Mouse (Mus musculus) stomach, postnatal 0 days (tissue): ENCODE results near the gene Skida1. TPM values are rescaled to one million over a fixed set of nuclear protein-coding genes. Genes with fewer than 3 reads are reported as not detected.

Source experiments
- ATAC-seq: fragments of 200-750 bp; cut with Nextera tagmentation; 2 replicates; pipeline ENCODE4 v1.8.0; 2017; ENCODE audit not compliant: low FRiP score, low TSS enrichment
- DNase-seq: peaks from one replicate; pipeline ENCODE4 v3.0.0-alpha.2; 2016; ENCODE audit warnings: low spot score
- H3K27ac ChIP-seq: fragments of 300-500 bp; sonication (generic); replicated peaks from 2 replicates; pipeline ENCODE4 v1.5.1; 2014; ENCODE audit warnings: mild to moderate bottlenecking, control low read depth
- H3K27me3 ChIP-seq: fragments of 300-500 bp; sonication (generic); 2 replicates; pipeline ENCODE4 v1.6.1; 2014; ENCODE audit warnings: low read length; ENCODE audit not compliant: control insufficient read depth, insufficient read depth
- H3K36me3 ChIP-seq: fragments of 300-500 bp; sonication (generic); 2 replicates; pipeline ENCODE4 v1.6.1; 2014; ENCODE audit warnings: low read length, mixed read lengths; ENCODE audit not compliant: control insufficient read depth, insufficient read depth
- H3K4me1 ChIP-seq: fragments of 300-500 bp; sonication (generic); replicated peaks from 2 replicates; pipeline ENCODE4 v1.6.1; 2014; ENCODE audit warnings: antibody characterized with exemption; ENCODE audit not compliant: control insufficient read depth, insufficient read depth
- H3K4me2 ChIP-seq: fragments of 300-500 bp; sonication (generic); replicated peaks from 2 replicates; pipeline ENCODE4 v1.6.1; 2014; ENCODE audit warnings: low read depth, mild to moderate bottlenecking, control low read depth, moderate library complexity
- H3K4me3 ChIP-seq: fragments of 300-500 bp; sonication (generic); 2 replicates; pipeline ENCODE4 v1.5.1; 2014; ENCODE audit warnings: low read depth, low read length, control low read depth
- H3K9ac ChIP-seq: fragments of 300-500 bp; sonication (generic); 2 replicates; pipeline ENCODE4 v1.6.1; 2014; ENCODE audit warnings: mild to moderate bottlenecking, low read length, control low read depth, mixed read lengths
- H3K9me3 ChIP-seq: fragments of 300-500 bp; sonication (generic); 2 replicates; pipeline ENCODE4 v1.6.1; 2016; ENCODE audit warnings: low read length; ENCODE audit not compliant: control insufficient read depth
- CTCF ChIP-seq: IDR thresholded peaks from 2 replicates; pipeline ENCODE4 v1.5.1; 2016; ENCODE audit warnings: antibody characterized with exemption, low read depth, mild to moderate bottlenecking, moderate library complexity
- EP300 ChIP-seq: optimal IDR thresholded peaks from 2 replicates; pipeline ENCODE3; 2016; ENCODE audit warnings: antibody characterized with exemption
- WGBS: fragments of 180-500 bp; shearing (Covaris S2); extraction: QIAGEN DNeasy Blood & Tissue Kit; methylation state at CpG from one replicate; pipeline ENCODE4 v1.1.7; 2014; 5-methylcytosine and 5-hydroxymethylcytosine counted together
- polyA plus RNA-seq: library from polyadenylated mRNA; unstranded; fragments of >200 nt; fragmentation: Nextera tagmentation; extraction: Ambion mirVana; gene quantifications from 2 replicates; pipeline ENCODE4 v1.2.1, GENCODE M21; 2015

Gene Skida1
- polyA plus RNA-seq, 1 experiment from 2014 or later, result 1.9 TPM

DNA sequence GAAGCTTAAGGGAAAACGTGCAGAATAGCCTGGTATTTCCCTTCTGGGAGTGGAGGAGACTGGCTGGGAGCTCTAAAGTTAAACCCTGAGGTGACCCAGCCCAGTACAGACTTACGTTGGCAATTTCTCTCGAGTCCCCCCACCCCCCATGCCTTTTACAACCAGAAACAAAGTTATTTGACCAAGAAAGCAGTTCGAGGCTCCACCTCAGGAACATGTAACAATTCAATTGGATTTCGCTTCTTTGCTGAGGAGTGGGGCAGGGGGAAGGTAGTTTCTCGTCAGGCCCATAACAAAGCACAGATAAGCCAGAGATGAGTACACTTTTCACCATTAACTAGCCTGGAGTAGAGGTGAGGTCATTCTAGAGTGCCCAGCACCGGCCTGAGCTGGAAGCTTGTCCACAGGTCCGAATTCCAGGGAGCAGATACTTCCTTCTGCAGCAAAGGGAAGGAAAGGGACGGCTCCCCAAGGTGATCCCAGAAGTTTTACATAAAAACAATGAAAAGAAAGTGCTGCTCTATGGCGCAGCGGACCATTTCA is 499 bp upstream of the Skida1 start:
- peak overlapping the region; percentile 78 for H3K4me3 ChIP-seq
- H3K4me1 ChIP-seq, result 0 out of 2 replicates have a peak, but pooled peaks cover 3% of the 10 kb centered on the region
- H3K9me3 ChIP-seq, result no peaks in the 10 kb centered on the region
- no peaks in the 10 kb centered on the region for H3K27me3 ChIP-seq
- H3K9ac ChIP-seq, result peak overlapping the region; percentile 45
- DNase-seq, result peak; percentile 53
- peak overlapping the region; percentile 78 for H3K4me2 ChIP-seq
- WGBS, result 20% methylated on average over 11 of the region's 11 CpGs
- no peaks in the 10 kb centered on the region for H3K36me3 ChIP-seq
- peak; percentile 66 for ATAC-seq
- TF ChIP-seq EP300 (no peak), CTCF (no peak)
- peak overlapping the region; percentile 81 for H3K27ac ChIP-seq

GRCm38 (mm10) chr2:18047646-18048452 is 1.0 kb downstream of the Skida1 start:
- peak overlapping the region; percentile 98 for H3K27ac ChIP-seq
- TF ChIP-seq EP300, result no peak
- TF ChIP-seq CTCF, result no peak
- no peaks in the 10 kb centered on the region for H3K9me3 ChIP-seq
- H3K36me3 ChIP-seq, result no peaks in the 10 kb centered on the region
- 0 out of 2 replicates have a peak, but pooled peaks cover 3% of the 10 kb centered on the region for H3K4me1 ChIP-seq
- DNase-seq (peak; percentile 78), ATAC-seq (peak; percentile 86)
- no peaks in the 10 kb centered on the region for H3K27me3 ChIP-seq
- peak overlapping the region; percentile 78 for H3K4me2 ChIP-seq
- H3K9ac ChIP-seq, result peak overlapping the region; percentile 90
- H3K4me3 ChIP-seq, result peak overlapping the region; percentile 78
- whole genome bisulfite sequencing, result under 1% methylated on average over 70 of the region's 70 CpGs

DNA sequence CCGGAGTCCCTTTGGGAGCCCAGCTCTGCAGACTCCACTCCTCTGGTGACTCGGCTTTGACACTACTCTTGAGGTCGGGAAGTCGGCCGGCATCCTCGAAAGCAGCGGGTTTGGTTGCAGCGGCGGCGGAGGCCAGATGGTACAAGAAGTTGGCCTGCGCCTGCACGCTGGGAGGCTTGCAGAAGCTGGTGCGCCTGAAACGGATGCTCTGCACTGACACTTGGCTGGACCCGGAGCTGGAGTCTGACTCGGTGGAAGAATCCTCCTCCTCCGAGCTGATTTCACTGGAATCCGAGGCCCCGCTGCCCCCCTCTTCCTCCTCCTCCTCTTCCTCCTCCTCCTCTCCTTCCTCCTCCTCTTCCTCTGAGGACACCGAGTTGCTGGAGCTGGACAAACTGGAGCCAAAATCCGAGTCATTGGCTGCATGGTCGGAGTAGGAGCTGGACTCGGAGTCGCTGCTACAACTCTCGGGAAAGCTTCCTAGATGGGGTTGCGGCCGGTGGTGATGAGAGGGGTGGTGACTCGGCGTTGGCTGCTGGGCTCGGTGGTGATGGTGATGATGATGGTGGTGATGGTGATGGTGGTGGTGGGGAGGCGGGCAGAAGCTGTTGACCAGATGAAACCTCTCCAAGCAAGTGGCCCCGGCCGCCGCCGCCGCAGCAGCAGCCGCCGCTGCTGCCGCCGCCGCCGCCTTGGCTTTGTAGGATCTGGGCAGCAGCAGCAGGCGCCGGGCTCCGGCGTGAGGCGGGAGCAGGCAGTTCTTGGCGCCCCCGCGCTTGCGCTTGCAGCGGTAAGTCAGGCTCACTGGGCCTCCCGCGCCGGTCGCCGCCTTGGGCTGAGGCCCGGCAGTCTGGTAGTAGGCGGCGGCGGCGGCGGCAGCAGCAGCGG is 1.8 kb downstream of the Skida1 start:
- Histone ChIP-seq H3K9me3 (no peaks in the 10 kb centered on the region), H3K4me1 (0 out of 2 replicates have a peak, but pooled peaks cover 6% of the 10 kb centered on the region), H3K9ac (peak overlapping the region; percentile 90), H3K27ac (peak overlapping the region; percentile 98), H3K4me2 (peak overlapping the region; percentile 78), H3K36me3 (no peaks in the 10 kb centered on the region), H3K27me3 (no peaks in the 10 kb centered on the region), H3K4me3 (peak overlapping the region; percentile 78)
- peak; percentile 80 for ATAC-seq
- TF ChIP-seq EP300, result no peak
- under 1% methylated on average over 52 of the region's 64 CpGs for WGBS
- peak; percentile 77 for DNase-seq

- no peak for TF ChIP-seq CTCF
- TF ChIP-seq EP300, result no peak
- H3K4me1 ChIP-seq, result 0 out of 2 replicates have a peak, but pooled peaks cover 6% of the 10 kb centered on the region
- peak overlapping the region; percentile 78 for H3K4me3 ChIP-seq
- H3K27ac ChIP-seq, result no peak overlapping the region
- no peaks in the 10 kb centered on the region for H3K27me3 ChIP-seq
- DNase-seq (no peak), ATAC-seq (no peak)
- WGBS, result 9% methylated on average over 4 of the region's 4 CpGs
- no peaks in the 10 kb centered on the region for H3K9me3 ChIP-seq
- H3K9ac ChIP-seq, result peak overlapping the region; percentile 90
- no peaks in the 10 kb centered on the region for H3K36me3 ChIP-seq
- peak overlapping the region; percentile 78 for H3K4me2 ChIP-seq
Measured at GRCm38 (mm10) chr2:18046186-18046585, 2.7 kb downstream of the Skida1 start.

DNA sequence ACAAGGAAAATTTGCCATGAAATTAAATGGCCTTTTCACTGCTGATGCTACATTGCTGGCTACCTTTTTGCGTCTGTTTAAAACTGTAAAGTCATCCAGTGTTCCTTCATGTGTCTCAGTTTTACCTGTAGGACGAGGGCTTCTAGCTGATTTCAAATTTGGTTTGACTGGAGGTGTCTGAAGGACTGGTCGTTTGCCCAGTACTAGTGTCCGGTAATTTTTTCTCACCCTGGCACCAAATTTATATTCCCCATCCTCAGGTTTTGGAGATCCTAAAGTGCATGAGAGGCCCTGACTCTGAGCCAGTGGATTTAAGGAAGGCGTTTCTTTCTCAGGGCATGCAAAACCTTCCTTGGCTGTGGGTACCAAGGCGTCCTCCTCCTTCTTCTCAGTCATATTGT is 3.1 kb downstream of the Skida1 start:
- 0 out of 2 replicates have a peak overlapping the region, but pooled peaks have one; percentile 35 for H3K9ac ChIP-seq
- peak overlapping the region; percentile 78 for H3K4me3 ChIP-seq
- ATAC-seq, result no peak
- no peak for TF ChIP-seq CTCF
- TF ChIP-seq EP300, result no peak
- H3K9me3 ChIP-seq, result no peaks in the 10 kb centered on the region
- H3K4me1 ChIP-seq, result 0 out of 2 replicates have a peak, but pooled peaks cover 6% of the 10 kb centered on the region
- H3K4me2 ChIP-seq, result peak overlapping the region; percentile 78
- 38% methylated on average over 6 of the region's 6 CpGs for WGBS
- H3K27me3 ChIP-seq, result no peaks in the 10 kb centered on the region
- no peak for DNase-seq
- no peaks in the 10 kb centered on the region for H3K36me3 ChIP-seq
- H3K27ac ChIP-seq, result no peak overlapping the region
